8 mouse cellular contexts compared by ENCODE assay signal in genomic region chr9:88241203-88241995, GRCm38 (mm10).
A peak's percentile ranks its signal among the peaks of the same experiment; 100 is the strongest.
DNase-seq lines count a peak whose midpoint lies in the region; ATAC-seq lines count a peak whose summit lies in the region.

No protein-coding gene starts in this region.

- H3K4me1 ChIP-seq in hindbrain, embryonic 13.5 days (replicated peaks), result 0 out of 2 replicates have a peak, but pooled peaks cover 7% of the 10 kb centered on the region

- peak overlapping the region; percentile 52 for H3K9ac ChIP-seq in hindbrain, embryonic 13.5 days

- peak; percentile 89 for DNase-seq in NIH3T3 (ENCODE audit: low read depth)
- DNase-seq in cerebellum, adult 9-11 months, result peak; percentile 76
- peak; percentile 17 to 61 for DNase-seq in frontal cortex, postnatal 14 days (ENCODE audit: low spot score in 2 of 2)
- DNase-seq in layer of hippocampus, postnatal 25 days (ENCODE audit: extremely low spot score in 1 of 2, low spot score in 1 of 2), result peak; percentile 27 to 29
- DNase-seq in lung, postnatal 25 days (ENCODE audit: low spot score), result peak; percentile 93
- DNase-seq in retina, embryonic 14.5 days (ENCODE audit: low spot score), result peak; percentile 93
- DNase-seq in thymus, postnatal 4 days, result peak; percentile 72

- H3K4me2 ChIP-seq in hindbrain, embryonic 13.5 days, result peak overlapping the region; percentile 52

- no peaks in the 10 kb centered on the region for H3K36me3 ChIP-seq in hindbrain, embryonic 13.5 days

- WGBS in hindbrain, embryonic 13.5 days, result 8% methylated on average over 18 of the region's 18 CpGs

- peak; percentile 95 for ATAC-seq in hindbrain, embryonic 13.5 days (ENCODE audit: low FRiP score)

- H3K9me3 ChIP-seq in hindbrain, embryonic 13.5 days, result no peaks in the 10 kb centered on the region

- H3K27me3 ChIP-seq in hindbrain, embryonic 13.5 days, result 0 out of 2 replicates have a peak, but pooled peaks cover 3% of the 10 kb centered on the region

- H3K4me3 ChIP-seq in hindbrain, embryonic 13.5 days, result peak overlapping the region; percentile 32

- H3K27ac ChIP-seq in hindbrain, embryonic 13.5 days, result no peak overlapping the region

Comparison
In these comparisons a context has a peak if more than half of its experiments do, and no peak if none do; other contexts are left out.
1. DNase-seq: peak in every context shown above with its lines; median percentile 93 in lung, postnatal 25 days; 93 in retina, embryonic 14.5 days; 89 in NIH3T3; 76 in cerebellum, adult 9-11 months; 72 in thymus, postnatal 4 days; 39 in frontal cortex, postnatal 14 days; 28 in layer of hippocampus, postnatal 25 days.